Mouse (Mus musculus): ENCODE measurements at regions not wholly inside any gene's neighbourhood (a gene's known extent, or its start where the extent isn't known, plus 50 kb on each side); places are given as distances from the start of the nearest gene placed in this dataset.

- no peak for TF ChIP-seq EP300 (IDR thresholded peaks at IDR 0.05; ENCODE audit: low read depth)
- TF ChIP-seq CTCF (IDR thresholded peaks at IDR 0.05; ENCODE audit: low read depth): no peak
Observed at GRCm38 (mm10) chr2:147247238-147247637, 53.2 kb upstream of the Nkx2-2 start.

Measured in heart, postnatal 0 days (tissue).